Mouse (Mus musculus) neural tube, embryonic 11.5 days (tissue): ENCODE results near the gene Pced1b. TPM values are rescaled to one million over a fixed set of nuclear protein-coding genes. Genes with fewer than 3 reads are reported as not detected.
A peak's percentile ranks its signal among the peaks of the same experiment; 100 is the strongest.

Experiments used
- ATAC-seq: fragments of 200-750 bp; cut with Nextera tagmentation; 2 replicates; pipeline ENCODE4 v1.8.0; 2017; ENCODE audit warnings: moderate number of reproducible peaks, mild to moderate bottlenecking, moderate TSS enrichment, moderate library complexity; ENCODE audit not compliant: insufficient read depth, low FRiP score, low TSS enrichment
- DNase-seq: peaks from one replicate; pipeline ENCODE4 v3.0.0-alpha.2; 2015; ENCODE audit warnings: low spot score
- H3K27ac ChIP-seq: fragments of 300-500 bp; sonication (generic); 2 replicates; pipeline ENCODE4 v1.5.1; 2014; ENCODE audit warnings: low read depth, mild to moderate bottlenecking, low read length
- H3K27me3 ChIP-seq: fragments of 300-500 bp; sonication (generic); 2 replicates; pipeline ENCODE4 v1.6.1; 2014; ENCODE audit warnings: mild to moderate bottlenecking, low read length, mixed read lengths; ENCODE audit not compliant: control insufficient read depth, insufficient read depth
- H3K36me3 ChIP-seq: fragments of 300-500 bp; sonication (generic); 2 replicates; pipeline ENCODE4 v1.6.1; 2014; ENCODE audit warnings: mild to moderate bottlenecking, low read length, moderate library complexity, mixed read lengths; ENCODE audit not compliant: control insufficient read depth, insufficient read depth
- H3K4me1 ChIP-seq: fragments of 300-500 bp; sonication (generic); 2 replicates; pipeline ENCODE4 v1.6.1; 2014; ENCODE audit warnings: low read length, mixed read lengths; ENCODE audit not compliant: control insufficient read depth, insufficient read depth
- H3K4me2 ChIP-seq: fragments of 300-500 bp; sonication (generic); 2 replicates; pipeline ENCODE4 v1.6.1; 2014; ENCODE audit warnings: low read depth, mild to moderate bottlenecking, moderate library complexity
- H3K4me3 ChIP-seq: fragments of 300-500 bp; sonication (generic); 2 replicates; pipeline ENCODE4 v1.5.1; 2014; ENCODE audit warnings: low read depth, low read length
- H3K9ac ChIP-seq: fragments of 300-500 bp; sonication (generic); 2 replicates; pipeline ENCODE4 v1.6.1; 2014; ENCODE audit warnings: mild to moderate bottlenecking, low read length
- H3K9me3 ChIP-seq: fragments of 300-500 bp; sonication (generic); 2 replicates; pipeline ENCODE4 v1.6.1; 2016; ENCODE audit warnings: low read length; ENCODE audit not compliant: control insufficient read depth
- WGBS: fragments of 180-500 bp; shearing (Covaris S2); extraction: QIAGEN DNeasy Blood & Tissue Kit; methylation state at CpG from one replicate; pipeline ENCODE4 v1.1.7; 2014; 5-methylcytosine and 5-hydroxymethylcytosine counted together
- polyA plus RNA-seq: library from polyadenylated mRNA; unstranded; fragments of >200 nt; fragmentation: Nextera tagmentation; extraction: Ambion mirVana; gene quantifications from 2 replicates; pipeline ENCODE4 v1.2.1, GENCODE M21; 2014

The Pced1b gene
- polyA plus RNA-seq, 1 experiment from 2014 or later, result 3.6 TPM

- no peak overlapping the region for H3K9ac ChIP-seq
- H3K4me3 ChIP-seq, result no peak overlapping the region
- peak overlapping the region; percentile 24 for H3K4me2 ChIP-seq
- H3K27ac ChIP-seq, result no peak overlapping the region
- WGBS, result 14% methylated on average over 25 of the region's 25 CpGs
- ATAC-seq, result no peak
- H3K36me3 ChIP-seq, result no peaks in the 10 kb centered on the region
- H3K27me3 ChIP-seq, result no peaks in the 10 kb centered on the region
- DNase-seq, result peak; percentile 32
- no peaks in the 10 kb centered on the region for H3K9me3 ChIP-seq
- peaks cover 7% of the 10 kb centered on the region; the same call in 1 of the 2 replicates for H3K4me1 ChIP-seq
These were observed 126.5 kb downstream of the Pced1b start for GRCm38 (mm10) chr15:97373203-97374084.

- H3K27ac ChIP-seq, result no peak overlapping the region
- H3K36me3 ChIP-seq, result no peaks in the 10 kb centered on the region
- no peak overlapping the region for H3K4me3 ChIP-seq
- no peak for ATAC-seq
- peaks cover 7% of the 10 kb centered on the region; the same call in 1 of the 2 replicates for H3K4me1 ChIP-seq
- no peak for DNase-seq
- no peaks in the 10 kb centered on the region for H3K9me3 ChIP-seq
- H3K9ac ChIP-seq, result no peak overlapping the region
- no peak overlapping the region; the same call in 1 of the 2 replicates for H3K4me2 ChIP-seq
- 58% methylated on average over 8 of the region's 8 CpGs for WGBS
- no peaks in the 10 kb centered on the region for H3K27me3 ChIP-seq
These were observed 127.4 kb downstream of the Pced1b start for GRCm38 (mm10) chr15:97374085-97374844.

GRCm38 (mm10) chr15:97374845-97375720, 128.2 kb downstream of the Pced1b start:
- WGBS, result 82% methylated on average over 15 of the region's 15 CpGs
- H3K4me3 ChIP-seq, result no peak overlapping the region

GRCm38 (mm10) chr15:97376081-97376742, 129.3 kb downstream of the Pced1b start:
- Histone ChIP-seq H3K4me1 (peaks cover 7% of the 10 kb centered on the region; the same call in 1 of the 2 replicates), H3K9ac (no peak overlapping the region), H3K9me3 (no peaks in the 10 kb centered on the region), H3K27ac (no peak overlapping the region), H3K27me3 (no peaks in the 10 kb centered on the region), H3K4me2 (no peak overlapping the region), H3K36me3 (no peaks in the 10 kb centered on the region), H3K4me3 (no peak overlapping the region)
- 31% methylated on average over 7 of the region's 7 CpGs for WGBS
- DNase-seq (no peak), ATAC-seq (no peak)

More at GRCm38 (mm10) chr15:97374845-97375720, 128.2 kb downstream of the Pced1b start:
- H3K4me1 ChIP-seq, result peaks cover 7% of the 10 kb centered on the region; the same call in 1 of the 2 replicates
- H3K9me3 ChIP-seq, result no peaks in the 10 kb centered on the region
- no peak for ATAC-seq
- H3K27ac ChIP-seq, result no peak overlapping the region
- H3K9ac ChIP-seq, result no peak overlapping the region
- H3K4me2 ChIP-seq, result no peak overlapping the region
- no peak for DNase-seq
- no peaks in the 10 kb centered on the region for H3K27me3 ChIP-seq
- no peaks in the 10 kb centered on the region for H3K36me3 ChIP-seq

GRCm38 (mm10) chr15:97376792-97377222, 129.9 kb downstream of the Pced1b start:
- no peaks in the 10 kb centered on the region for H3K27me3 ChIP-seq
- H3K4me2 ChIP-seq, result peak overlapping the region; percentile 8; the same call in 1 of the 2 replicates
- no peak overlapping the region for H3K9ac ChIP-seq
- no peak overlapping the region for H3K4me3 ChIP-seq
- no peaks in the 10 kb centered on the region for H3K36me3 ChIP-seq
- H3K27ac ChIP-seq, result no peak overlapping the region
- WGBS, result 14% methylated on average over 19 of the region's 19 CpGs
- H3K9me3 ChIP-seq, result no peaks in the 10 kb centered on the region
- DNase-seq, result no peak
- H3K4me1 ChIP-seq, result peaks cover 7% of the 10 kb centered on the region; the same call in 1 of the 2 replicates
- no peak for ATAC-seq

DNA sequence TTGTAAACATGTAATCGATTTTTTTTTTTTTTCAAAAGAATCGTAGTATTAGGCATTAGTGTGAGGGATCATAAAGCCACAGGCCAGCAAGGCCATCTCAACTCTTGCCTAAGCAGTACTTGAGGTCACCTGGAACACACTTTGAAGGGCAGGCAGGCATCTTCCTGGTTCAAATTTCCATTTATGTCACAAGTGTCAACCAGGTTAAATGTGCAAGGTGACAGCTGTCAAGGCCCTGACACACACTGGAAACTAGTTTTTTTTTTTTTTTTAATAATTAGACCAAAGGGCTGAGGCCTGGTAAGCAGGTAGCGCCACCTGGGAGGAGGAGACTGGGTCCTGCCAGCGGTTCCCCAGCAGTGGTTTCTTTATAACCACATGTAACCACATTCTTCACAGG, 131.2 kb downstream of the Pced1b start:
- H3K4me2 ChIP-seq, result no peak overlapping the region
- ATAC-seq (no peak), DNase-seq (no peak)
- no peaks in the 10 kb centered on the region for H3K27me3 ChIP-seq
- H3K4me3 ChIP-seq, result no peak overlapping the region
- H3K4me1 ChIP-seq, result peaks cover 7% of the 10 kb centered on the region; the same call in 1 of the 2 replicates
- H3K36me3 ChIP-seq, result no peaks in the 10 kb centered on the region
- H3K9ac ChIP-seq, result no peak overlapping the region
- no peaks in the 10 kb centered on the region for H3K9me3 ChIP-seq
- 83% methylated on average over 4 of the region's 4 CpGs for WGBS
- H3K27ac ChIP-seq, result no peak overlapping the region

- Histone ChIP-seq H3K9ac (no peak overlapping the region), H3K27me3 (no peaks in the 10 kb centered on the region), H3K4me1 (peaks cover 3% of the 10 kb centered on the region; the same call in 1 of the 2 replicates), H3K9me3 (no peaks in the 10 kb centered on the region), H3K27ac (no peak overlapping the region), H3K4me3 (no peak overlapping the region), H3K4me2 (no peak overlapping the region), H3K36me3 (no peaks in the 10 kb centered on the region)
- DNase-seq, result no peak
- ATAC-seq, result no peak
- WGBS, result 78% methylated on average over 11 of the region's 12 CpGs
These were observed 132.8 kb downstream of the Pced1b start for GRCm38 (mm10) chr15:97379489-97380304.
